Comparison of ENCODE assay signal across 8 mouse cellular contexts in the genomic region with DNA sequence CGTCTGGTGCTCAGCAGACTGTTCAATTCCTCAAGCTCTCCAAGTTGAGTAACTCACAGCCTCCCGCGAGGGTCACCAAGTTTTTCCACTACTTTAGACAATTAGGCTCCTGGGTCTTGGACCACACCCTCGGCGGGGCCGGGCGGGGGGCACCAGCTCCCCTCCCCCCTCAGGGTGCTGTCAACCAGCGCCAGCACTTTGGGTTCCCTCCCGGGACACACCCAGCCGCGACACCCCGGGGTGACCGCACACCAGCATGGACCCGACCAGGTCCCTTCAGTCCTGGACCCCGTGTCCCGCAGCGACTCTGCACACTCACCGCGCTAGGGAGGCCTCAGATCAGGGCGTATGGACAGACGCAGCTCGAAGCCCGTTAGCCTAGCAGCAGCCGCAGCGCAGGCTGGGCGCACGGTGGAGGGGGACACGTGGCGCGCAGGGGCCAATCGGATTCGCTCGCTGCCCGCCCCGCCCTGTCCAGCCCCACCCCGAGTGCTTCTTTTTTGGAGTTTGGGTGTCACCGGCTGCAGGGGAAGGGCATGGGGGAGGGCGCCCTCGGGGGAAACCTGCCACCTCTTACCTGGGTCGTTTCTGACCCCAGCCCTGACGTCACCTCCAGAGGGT. TPM values are rescaled to one million over a fixed set of nuclear protein-coding genes. Genes with fewer than 3 reads are reported as not detected.
DNase-seq lines count a peak whose midpoint lies in the region; ATAC-seq and TF ChIP-seq lines count a peak whose summit lies in the region.

A gene (minus strand): TSS at position 406 of the 621 bp plus-strand sequence.

- peak; percentile 69; the same call in 1 of the 2 replicates for TF ChIP-seq POLR2A in bone marrow, adult 2 months (IDR thresholded peaks at IDR 0.05; ENCODE audit: borderline replicate concordance, control insufficient read depth, low read depth, low read length)

- H3K36me3 ChIP-seq in C2C12 (ENCODE audit: control insufficient read depth, insufficient read depth), result peaks cover 12% of the 10 kb centered on the region
- H3K36me3 ChIP-seq in embryonic facial prominence, embryonic 15.5 days, result no peaks in the 10 kb centered on the region
- no peaks in the 10 kb centered on the region for H3K36me3 ChIP-seq in kidney, embryonic 14.5 days (ENCODE audit: control insufficient read depth, insufficient read depth, low read length)
- H3K36me3 ChIP-seq in liver, embryonic 12.5 days, result no peaks in the 10 kb centered on the region
- H3K36me3 ChIP-seq in splenic B cell, adult 2 months (ENCODE audit: control insufficient read depth, insufficient read depth, low read length, poor library complexity, severe bottlenecking), result no peaks in the 10 kb centered on the region

- H3K9me3 ChIP-seq in embryonic facial prominence, embryonic 15.5 days (replicated peaks), result no peaks in the 10 kb centered on the region
- no peaks in the 10 kb centered on the region for H3K9me3 ChIP-seq in kidney, embryonic 14.5 days (ENCODE audit: control insufficient read depth, low read length)
- H3K9me3 ChIP-seq in liver, embryonic 12.5 days (replicated peaks), result no peaks in the 10 kb centered on the region

- DNase-seq in heart, adult 9 months (ENCODE audit: low spot score in 2 of 2), result peak; percentile 85 to 91
- DNase-seq in naive thymus-derived CD4-positive, alpha-beta T cell, adult 2 months (ENCODE audit: low read depth), result peak; percentile 88
- DNase-seq in splenic B cell, adult 2 months (ENCODE audit: low read depth, low spot score), result peak; percentile 84

- H3K27me3 ChIP-seq in C2C12 (ENCODE audit: control insufficient read depth, insufficient read depth, insufficient read length), result no peaks in the 10 kb centered on the region
- no peaks in the 10 kb centered on the region for H3K27me3 ChIP-seq in embryonic facial prominence, embryonic 15.5 days
- no peaks in the 10 kb centered on the region for H3K27me3 ChIP-seq in kidney, embryonic 14.5 days (ENCODE audit: control insufficient read depth, insufficient read depth, low read length)
- peaks cover 22% of the 10 kb centered on the region for H3K27me3 ChIP-seq in liver, embryonic 12.5 days (replicated peaks)
- no peaks in the 10 kb centered on the region for H3K27me3 ChIP-seq in splenic B cell, adult 2 months (ENCODE audit: control insufficient read depth, insufficient read depth, low read length, poor library complexity, severe bottlenecking)

- H3K4me1 ChIP-seq in bone marrow, adult 2 months (ENCODE audit: control insufficient read depth, insufficient read depth, low read length), result no peaks in the 10 kb centered on the region
- peaks cover 37% of the 10 kb centered on the region for H3K4me1 ChIP-seq in embryonic facial prominence, embryonic 15.5 days
- peaks cover 24% of the 10 kb centered on the region for H3K4me1 ChIP-seq in kidney, embryonic 14.5 days (ENCODE audit: control insufficient read depth, insufficient read depth, low read length)
- H3K4me1 ChIP-seq in liver, embryonic 12.5 days, result peaks cover 33% of the 10 kb centered on the region

- ATAC-seq in embryonic facial prominence, embryonic 15.5 days (ENCODE audit: insufficient number of reproducible peaks, low FRiP score, low TSS enrichment, low read depth), result peak; percentile 92
- peak; percentile 93 for ATAC-seq in kidney, embryonic 14.5 days (ENCODE audit: low FRiP score, low TSS enrichment)
- ATAC-seq in liver, embryonic 12.5 days, result peak; percentile 91

- peaks cover 38% of the 10 kb centered on the region for H3K79me3 ChIP-seq in C2C12 (ENCODE audit: low read depth)

- peak within 1 kb of the TSS; percentile 76 for H3K4me3 ChIP-seq in C2C12 (ENCODE audit: insufficient read depth, poor library complexity, severe bottlenecking)
- peak within 1 kb of the TSS; percentile 85 for H3K4me3 ChIP-seq in bone marrow, adult 2 months (replicated peaks; ENCODE audit: control insufficient read depth, low read depth, low read length)
- peak within 1 kb of the TSS; percentile 75 for H3K4me3 ChIP-seq in embryonic facial prominence, embryonic 15.5 days (replicated peaks)
- H3K4me3 ChIP-seq in kidney, embryonic 14.5 days (ENCODE audit: low read length), result peak within 1 kb of the TSS; percentile 61
- peak within 1 kb of the TSS; percentile 61 for H3K4me3 ChIP-seq in liver, embryonic 12.5 days

- peaks cover 52% of the 10 kb centered on the region for H3K79me2 ChIP-seq in C2C12 (ENCODE audit: control insufficient read depth, insufficient read depth)

- under 1% methylated on average over 41 of the region's 41 CpGs for WGBS in bone marrow, adult 2 months
- under 1% methylated on average over 41 of the region's 41 CpGs for WGBS in embryonic facial prominence, embryonic 15.5 days
- WGBS in kidney, embryonic 14.5 days, result 0% methylated on average over 41 of the region's 41 CpGs
- 1% methylated on average over 38 of the region's 41 CpGs for WGBS in liver, embryonic 12.5 days (ENCODE audit: insufficient replicate concordance)

- H3K4me2 ChIP-seq in embryonic facial prominence, embryonic 15.5 days (replicated peaks), result peak within 1 kb of the TSS; percentile 87
- H3K4me2 ChIP-seq in kidney, embryonic 14.5 days (replicated peaks; ENCODE audit: low read depth, low read length), result peak within 1 kb of the TSS; percentile 89
- peak within 1 kb of the TSS; percentile 86 for H3K4me2 ChIP-seq in liver, embryonic 12.5 days

- peak within 1 kb of the TSS; percentile 53 for H3K27ac ChIP-seq in bone marrow, adult 2 months (ENCODE audit: control insufficient read depth, insufficient read depth, low read depth, low read length, poor library complexity)
- H3K27ac ChIP-seq in embryonic facial prominence, embryonic 15.5 days (replicated peaks), result peak within 1 kb of the TSS; percentile 94
- H3K27ac ChIP-seq in kidney, embryonic 14.5 days (ENCODE audit: low read depth, low read length), result peak within 1 kb of the TSS; percentile 64; the same call in 1 of the 2 replicates
- peak within 1 kb of the TSS; percentile 62; the same call in 1 of the 2 replicates for H3K27ac ChIP-seq in liver, embryonic 12.5 days

- H3ac ChIP-seq in C2C12 (ENCODE audit: control insufficient read depth, insufficient read length, low read depth), result peak within 1 kb of the TSS; percentile 93

- no peak for TF ChIP-seq CTCF in C2C12 (IDR thresholded peaks at IDR 0.05; ENCODE audit: control insufficient read depth, insufficient read depth, insufficient read length)
- no peak for TF ChIP-seq CTCF in bone marrow, adult 2 months (IDR thresholded peaks at IDR 0.05; ENCODE audit: control insufficient read depth, insufficient read depth, low read length)

- peak within 1 kb of the TSS; percentile 60 for H3K9ac ChIP-seq in embryonic facial prominence, embryonic 15.5 days
- peak within 1 kb of the TSS; percentile 67 for H3K9ac ChIP-seq in kidney, embryonic 14.5 days (ENCODE audit: low read depth, low read length)
- H3K9ac ChIP-seq in liver, embryonic 12.5 days, result peak within 1 kb of the TSS; percentile 54

TF ChIP-seq in C2C12, 6 proteins besides CTCF, POLR2A, EP300 and RAD21:
- no peak for TF ChIP-seq MYOG (IDR thresholded peaks at IDR 0.05; ENCODE audit: control insufficient read depth, extremely low read depth, insufficient read length)
- TF ChIP-seq USF1 (IDR thresholded peaks at IDR 0.05; ENCODE audit: low read depth), result peak; percentile 91

RNA-seq across cellular contexts. Expression of the gene that starts here (rescaled TPM):
- 628 TPM for polyA plus RNA-seq in C2C12 (2012; fragmentation: generic; extraction: Trizol)
- polyA plus RNA-seq in bone marrow, adult 2 months (2011; ENCODE audit: insufficient read depth, insufficient read length, low replicate concordance, missing spikeins), result 17.6 and 30.5 TPM in 2 replicates
- 355 and 382 TPM in 2 replicates for polyA plus RNA-seq in embryonic facial prominence, embryonic 15.5 days (2015; fragmentation: Nextera tagmentation; extraction: Ambion mirVana)
- 125 and 174 TPM in 2 replicates for polyA plus RNA-seq in kidney, embryonic 14.5 days (2014; fragmentation: Nextera tagmentation; extraction: Ambion mirVana)
- polyA plus RNA-seq in liver, embryonic 12.5 days (2016; fragmentation: Nextera tagmentation; extraction: Ambion mirVana), result 52.9 and 54.7 TPM in 2 replicates

Comparison
In these comparisons a context has a peak if more than half of its experiments do, and no peak if none do; other contexts are left out.
1. Peak in every context shown above with its lines: DNase-seq, ATAC-seq, H3K4me3 ChIP-seq and H3K27ac ChIP-seq.